In genomic region chr2:122610746-122611653, GRCm38 (mm10) we compare ENCODE assay signal across 7 mouse cellular contexts. TPM values are rescaled to one million over a fixed set of nuclear protein-coding genes. Genes with fewer than 3 reads are reported as not detected.
A peak's percentile ranks its signal among the peaks of the same experiment; 100 is the strongest.
DNase-seq lines count a peak whose midpoint lies in the region; ATAC-seq and TF ChIP-seq lines count a peak whose summit lies in the region.

Gene Gatm (minus strand): TSS chr2:122611303.

- peak; percentile 76; the same call in 1 of the 2 replicates for ATAC-seq in embryonic facial prominence, embryonic 13.5 days (ENCODE audit: insufficient number of reproducible peaks, insufficient read depth, low FRiP score, low TSS enrichment, low read depth)

- peaks cover 27% of the 10 kb centered on the region for H3K27me3 ChIP-seq in embryonic facial prominence, embryonic 13.5 days
- peaks cover 36% of the 10 kb centered on the region for H3K27me3 ChIP-seq in limb, embryonic 10.5 days (ENCODE audit: low read depth, poor library complexity, severe bottlenecking)
- peaks cover 31% of the 10 kb centered on the region for H3K27me3 ChIP-seq in midbrain, embryonic 10.5 days (ENCODE audit: low read depth, poor library complexity, severe bottlenecking)

- TF ChIP-seq CTCF in bone marrow, adult 2 months (IDR thresholded peaks at IDR 0.05; ENCODE audit: control insufficient read depth, insufficient read depth, low read length) = no peak

- no peaks in the 10 kb centered on the region for H3K9me3 ChIP-seq in embryonic facial prominence, embryonic 13.5 days
- no peaks in the 10 kb centered on the region for H3K9me3 ChIP-seq in limb, embryonic 10.5 days (replicated peaks)
- H3K9me3 ChIP-seq in midbrain, embryonic 10.5 days (replicated peaks) = no peaks in the 10 kb centered on the region

- peak; percentile 57 to 70 for DNase-seq in heart, adult 18-20 months
- peak; percentile 77 for DNase-seq in kidney, adult 11 months
- DNase-seq in limb, embryonic 10.5 days (ENCODE audit: low spot score) = peak; percentile 80
- DNase-seq in midbrain, embryonic 10.5 days (ENCODE audit: low spot score) = peak; percentile 83
- DNase-seq in right cerebral cortex, postnatal 36 days (ENCODE audit: low spot score in 2 of 2) = peak; percentile 73 to 75

- H3K4me3 ChIP-seq in bone marrow, adult 2 months (replicated peaks; ENCODE audit: control insufficient read depth, low read depth, low read length) = peak within 1 kb of the TSS; percentile 67
- H3K4me3 ChIP-seq in embryonic facial prominence, embryonic 13.5 days = peak within 1 kb of the TSS; percentile 53
- peak within 1 kb of the TSS; percentile 64 for H3K4me3 ChIP-seq in limb, embryonic 10.5 days
- H3K4me3 ChIP-seq in midbrain, embryonic 10.5 days = peak within 1 kb of the TSS; percentile 71

- no peaks in the 10 kb centered on the region for H3K36me3 ChIP-seq in embryonic facial prominence, embryonic 13.5 days
- no peaks in the 10 kb centered on the region for H3K36me3 ChIP-seq in limb, embryonic 10.5 days
- H3K36me3 ChIP-seq in midbrain, embryonic 10.5 days = no peaks in the 10 kb centered on the region

- peak within 1 kb of the TSS; percentile 93 for H3K4me2 ChIP-seq in embryonic facial prominence, embryonic 13.5 days

- WGBS in bone marrow, adult 2 months = 2% methylated on average over 48 of the region's 48 CpGs
- WGBS in embryonic facial prominence, embryonic 13.5 days = 3% methylated on average over 48 of the region's 48 CpGs
- WGBS in limb, embryonic 10.5 days = 4% methylated on average over 48 of the region's 48 CpGs
- WGBS in midbrain, embryonic 10.5 days = 3% methylated on average over 48 of the region's 48 CpGs

- peaks cover 3% of the 10 kb centered on the region; the same call in 1 of the 2 replicates for H3K4me1 ChIP-seq in bone marrow, adult 2 months (ENCODE audit: control insufficient read depth, insufficient read depth, low read length)
- H3K4me1 ChIP-seq in embryonic facial prominence, embryonic 13.5 days = peaks cover 3% of the 10 kb centered on the region; the same call in 1 of the 2 replicates
- H3K4me1 ChIP-seq in limb, embryonic 10.5 days = peaks cover 7% of the 10 kb centered on the region
- peaks cover 10% of the 10 kb centered on the region for H3K4me1 ChIP-seq in midbrain, embryonic 10.5 days

- H3K9ac ChIP-seq in embryonic facial prominence, embryonic 13.5 days = peak within 1 kb of the TSS; percentile 74

- peak within 1 kb of the TSS; percentile 15; the same call in 1 of the 2 replicates for H3K27ac ChIP-seq in bone marrow, adult 2 months (ENCODE audit: control insufficient read depth, insufficient read depth, low read depth, low read length, poor library complexity)
- H3K27ac ChIP-seq in embryonic facial prominence, embryonic 13.5 days = no peak within 1 kb of the TSS
- H3K27ac ChIP-seq in limb, embryonic 10.5 days = peak within 1 kb of the TSS; percentile 67
- peak within 1 kb of the TSS; percentile 83 for H3K27ac ChIP-seq in midbrain, embryonic 10.5 days (replicated peaks)

- peak; percentile 50; the same call in 1 of the 2 replicates for TF ChIP-seq POLR2A in bone marrow, adult 2 months (IDR thresholded peaks at IDR 0.05; ENCODE audit: borderline replicate concordance, control insufficient read depth, low read depth, low read length)

RNA-seq across cellular contexts. Expression of gene Gatm, which starts in this region (rescaled TPM):
- polyA plus RNA-seq in bone marrow, adult 2 months (2011; ENCODE audit: insufficient read depth, insufficient read length, low replicate concordance, missing spikeins) = 16.6 and 19.8 TPM in 2 replicates
- polyA plus RNA-seq in embryonic facial prominence, embryonic 13.5 days (2015; fragmentation: Nextera tagmentation; extraction: Ambion mirVana) = 10.5 and 10.6 TPM in 2 replicates
- 1 to 10 TPM; 3.1 to 3.2 TPM for total RNA-seq in heart, adult 18-20 months (2021)
- polyA plus RNA-seq in limb, embryonic 10.5 days (2016; fragmentation: Nextera tagmentation; extraction: Ambion mirVana) = 4.6 and 5.2 TPM in 2 replicates
- 20.5 and 21.5 TPM in 2 replicates for polyA plus RNA-seq in midbrain, embryonic 10.5 days (2016; fragmentation: Nextera tagmentation; extraction: Ambion mirVana)
